Mouse (Mus musculus): Measurements from ENCODE around the gene Olfr733.

The Olfr733 gene

DNA sequence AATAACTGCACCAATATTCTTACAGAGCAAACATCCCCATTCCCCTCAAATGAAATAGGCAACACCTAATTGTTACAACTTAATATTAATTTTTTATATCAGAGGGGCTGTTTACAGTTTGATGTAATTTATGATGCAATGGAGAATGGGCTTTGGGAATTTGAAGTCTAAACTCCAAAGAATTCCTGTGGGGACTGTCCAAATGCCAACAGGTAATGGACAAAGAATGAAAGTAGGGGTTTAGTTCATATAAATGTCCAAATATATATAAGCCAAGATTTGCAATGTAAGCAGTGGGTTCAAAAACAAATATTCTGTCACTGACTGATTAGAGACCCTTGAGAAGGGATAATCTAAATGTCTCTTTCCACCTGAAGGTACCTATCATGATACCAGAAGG lies at the start of gene Olfr733:
Gene Olfr733, minus strand, starts transcription at position 101 of the 400 bp plus-strand sequence.
- no peak for DNase-seq (ENCODE audit: low spot score)

DNA sequence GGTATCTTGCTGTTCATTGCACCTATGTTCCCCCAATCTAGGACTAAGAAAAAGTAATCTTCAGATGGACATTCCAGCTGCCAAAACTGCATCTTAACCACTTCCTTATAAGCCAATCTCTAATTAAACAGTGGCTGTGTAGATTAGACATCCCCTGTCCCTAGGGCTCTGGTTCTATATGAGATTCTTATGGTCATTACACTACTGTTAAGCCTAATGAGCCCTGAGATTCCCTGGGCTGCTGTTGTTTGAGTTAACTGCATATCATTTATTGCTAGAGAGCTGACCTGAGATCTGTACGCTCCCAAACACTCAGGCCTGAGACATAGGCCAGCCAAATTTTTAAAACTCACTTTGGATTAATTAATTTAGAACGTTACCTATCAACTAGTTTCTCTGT lies 47.5 kb upstream of the Olfr733 start, which contains the start of gene Olfr735:
Gene Olfr735, minus strand, starts transcription at position 77 of the 400 bp plus-strand sequence.
- DNase-seq (ENCODE audit: low spot score) = no peak

DNA sequence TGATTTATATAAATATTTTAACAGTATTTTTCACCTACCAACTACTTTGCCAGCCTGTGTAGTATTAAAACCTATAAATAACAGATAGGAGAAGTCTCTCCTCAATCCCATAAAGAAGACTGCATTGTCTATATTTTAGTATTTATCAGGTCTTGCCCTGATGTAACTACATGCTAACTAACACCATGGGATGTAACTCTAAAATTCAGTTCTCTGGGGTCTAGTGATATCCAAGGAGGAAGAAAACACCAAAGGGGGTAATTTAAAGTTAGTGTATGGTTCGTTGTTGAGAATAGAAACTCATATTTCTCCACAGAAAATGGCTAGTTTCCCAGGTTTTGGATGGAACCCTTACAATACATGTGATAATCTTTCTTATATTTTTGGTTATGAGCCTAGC lies 25.3 kb upstream of the Olfr733 start, which contains the start of gene Olfr734:
Gene Olfr734, minus strand, starts transcription at position 101 of the 400 bp plus-strand sequence.
- no peak for DNase-seq (ENCODE audit: low spot score)

DNA sequence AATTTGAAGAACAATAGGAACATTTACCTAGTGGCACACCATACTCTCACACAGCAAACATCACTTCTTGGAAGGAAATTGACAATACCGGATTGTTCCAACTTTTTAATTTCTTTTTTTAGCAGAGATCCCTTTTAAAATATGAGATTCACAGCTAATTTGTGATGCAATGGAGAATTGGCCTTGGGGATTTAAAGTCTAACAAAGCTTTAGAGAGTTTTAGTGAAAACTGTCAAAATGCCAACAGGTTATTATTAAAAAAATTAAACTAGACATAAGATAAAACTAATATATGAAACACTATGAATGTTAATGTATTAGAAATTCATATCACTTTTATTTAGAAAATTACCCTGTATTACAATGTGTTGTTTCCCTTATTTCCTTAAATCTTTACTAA lies 17.2 kb downstream of the Olfr733 start, which contains the start of gene Olfr732:
Gene Olfr732, minus strand, starts transcription at position 101 of the 400 bp plus-strand sequence.
- no peak for DNase-seq (ENCODE audit: low spot score)

Data from layer of hippocampus, adult 9-10 months (tissue).